Mouse (Mus musculus): Measurements from ENCODE around the gene Cbfa2t2.

GRCm38 (mm10) chr2:154426188-154426904 lies 9.9 kb upstream of the Cbfa2t2 start:
- TF ChIP-seq CTCF (IDR thresholded peaks at IDR 0.05; ENCODE audit: low read depth, low read length) (no peak), POLR2A (IDR thresholded peaks at IDR 0.05; ENCODE audit: extremely low read depth, insufficient read depth, low read length) (no peak)

All from liver, adult 2 months (tissue).